Mouse (Mus musculus) limb, embryonic 11.5 days (tissue): Measurements from ENCODE around the gene Acap1. TPM values are rescaled to one million over a fixed set of nuclear protein-coding genes. Genes with fewer than 3 reads are reported as not detected.

Experiments
- ATAC-seq: fragments of 200-750 bp; cut with Nextera tagmentation; 2 replicates; pipeline ENCODE4 v1.8.0; 2017; ENCODE audit warnings: low read depth; ENCODE audit not compliant: insufficient number of reproducible peaks, low FRiP score, low TSS enrichment
- DNase-seq: peaks from one replicate; pipeline ENCODE4 v3.0.0-alpha.2; 2015; ENCODE audit warnings: low spot score
- H3K27ac ChIP-seq: fragments of 300-500 bp; sonication (generic); replicated peaks from 2 replicates; pipeline ENCODE4 v1.5.1; 2014; ENCODE audit warnings: low read depth, mild to moderate bottlenecking, low read length
- H3K27me3 ChIP-seq: fragments of 300-500 bp; sonication (generic); 2 replicates; pipeline ENCODE4 v1.6.1; 2014; ENCODE audit warnings: mild to moderate bottlenecking, low read length, mixed read lengths; ENCODE audit not compliant: control insufficient read depth, insufficient read depth
- H3K36me3 ChIP-seq: fragments of 300-500 bp; sonication (generic); 2 replicates; pipeline ENCODE4 v1.6.1; 2014; ENCODE audit warnings: mild to moderate bottlenecking, low read length, moderate library complexity, mixed read lengths; ENCODE audit not compliant: control insufficient read depth, insufficient read depth
- H3K4me1 ChIP-seq: fragments of 300-500 bp; sonication (generic); 2 replicates; pipeline ENCODE4 v1.6.1; 2014; ENCODE audit warnings: low read length, mixed read lengths; ENCODE audit not compliant: control insufficient read depth, insufficient read depth
- H3K4me2 ChIP-seq: fragments of 300-500 bp; sonication (generic); 2 replicates; pipeline ENCODE4 v1.6.1; 2014; ENCODE audit warnings: low read depth, mild to moderate bottlenecking, moderate library complexity; ENCODE audit not compliant: severe bottlenecking
- H3K4me3 ChIP-seq: fragments of 300-500 bp; sonication (generic); 2 replicates; pipeline ENCODE4 v1.5.1; 2014; ENCODE audit warnings: low read depth, low read length
- H3K9ac ChIP-seq: fragments of 300-500 bp; sonication (generic); 2 replicates; pipeline ENCODE4 v1.6.1; 2014; ENCODE audit warnings: mild to moderate bottlenecking, low read length
- H3K9me3 ChIP-seq: fragments of 300-500 bp; sonication (generic); 2 replicates; pipeline ENCODE4 v1.6.1; 2016; ENCODE audit warnings: low read length; ENCODE audit not compliant: control insufficient read depth
- WGBS: fragments of 180-500 bp; shearing (Covaris S2); extraction: QIAGEN DNeasy Blood & Tissue Kit; methylation state at CpG from one replicate; pipeline ENCODE4 v1.1.7; 2014; 5-methylcytosine and 5-hydroxymethylcytosine counted together
- polyA plus RNA-seq: library from polyadenylated mRNA; unstranded; fragments of >200 nt; fragmentation: Nextera tagmentation; extraction: Ambion mirVana; gene quantifications from 2 replicates; pipeline ENCODE4 v1.2.1, GENCODE M21; 2014

The Acap1 gene
- 0.72 and 0.78 TPM in 2 replicates for polyA plus RNA-seq

- Histone ChIP-seq H3K9ac (no peak within 1 kb of the TSS), H3K9me3 (no peaks in the 10 kb centered on the region), H3K36me3 (no peaks in the 10 kb centered on the region), H3K4me3 (no peak within 1 kb of the TSS), H3K4me2 (no peak within 1 kb of the TSS), H3K4me1 (peaks cover 10% of the 10 kb centered on the region), H3K27ac (no peak within 1 kb of the TSS), H3K27me3 (no peaks in the 10 kb centered on the region)
- DNase-seq (no peak), ATAC-seq (no peak)
- WGBS = 78% methylated on average over 4 of the region's 4 CpGs
Measured at GRCm38 (mm10) chr11:69895291-69895690, at the start of gene Acap1. Gene Acap1, minus strand, starts transcription at chr11:69895539.

GRCm38 (mm10) chr11:69940962-69941361 is 45.6 kb upstream of the Acap1 start:
- no peak overlapping the region for H3K27ac ChIP-seq
- H3K9ac ChIP-seq = no peak overlapping the region
- no peak overlapping the region for H3K4me3 ChIP-seq
- no peak overlapping the region for H3K4me2 ChIP-seq
- H3K36me3 ChIP-seq = peaks cover 7% of the 10 kb centered on the region; the same call in 1 of the 2 replicates
- H3K9me3 ChIP-seq = no peaks in the 10 kb centered on the region
- H3K27me3 ChIP-seq = peaks cover 8% of the 10 kb centered on the region
- 74% methylated on average over 4 of the region's 4 CpGs for WGBS
- ATAC-seq (no peak), DNase-seq (no peak)
- peaks cover 22% of the 10 kb centered on the region for H3K4me1 ChIP-seq

GRCm38 (mm10) chr11:69939731-69940130 is 44.4 kb upstream of the Acap1 start:
- Histone ChIP-seq H3K9me3 (no peaks in the 10 kb centered on the region), H3K9ac (no peak overlapping the region), H3K27ac (no peak overlapping the region), H3K4me3 (no peak overlapping the region), H3K36me3 (peaks cover 5% of the 10 kb centered on the region; the same call in 1 of the 2 replicates), H3K27me3 (peaks cover 8% of the 10 kb centered on the region), H3K4me1 (peaks cover 30% of the 10 kb centered on the region), H3K4me2 (no peak overlapping the region)
- ATAC-seq = no peak
- 89% methylated on average over 17 of the region's 17 CpGs for WGBS
- no peak for DNase-seq

GRCm38 (mm10) chr11:69939181-69939580 is 43.8 kb upstream of the Acap1 start:
- Histone ChIP-seq H3K27ac (no peak overlapping the region), H3K27me3 (peaks cover 8% of the 10 kb centered on the region), H3K9ac (no peak overlapping the region), H3K4me3 (no peak overlapping the region), H3K4me2 (no peak overlapping the region), H3K9me3 (no peaks in the 10 kb centered on the region), H3K36me3 (peaks cover 2% of the 10 kb centered on the region; the same call in 1 of the 2 replicates), H3K4me1 (peaks cover 30% of the 10 kb centered on the region)
- DNase-seq (no peak), ATAC-seq (no peak)
- 69% methylated on average over 5 of the region's 5 CpGs for WGBS

- H3K4me3 ChIP-seq = no peak overlapping the region; the same call in 1 of the 2 replicates
- H3K9me3 ChIP-seq = no peaks in the 10 kb centered on the region
- no peak for DNase-seq
- ATAC-seq = no peak
- WGBS = 20% methylated on average over 9 of the region's 9 CpGs
- peaks cover 30% of the 10 kb centered on the region for H3K4me1 ChIP-seq
- peak overlapping the region; percentile 30; the same call in 1 of the 2 replicates for H3K9ac ChIP-seq
- H3K4me2 ChIP-seq = no peak overlapping the region
- H3K36me3 ChIP-seq = no peaks in the 10 kb centered on the region
- peaks cover 8% of the 10 kb centered on the region for H3K27me3 ChIP-seq
- no peak overlapping the region; the same call in 1 of the 2 replicates for H3K27ac ChIP-seq
Measured at GRCm38 (mm10) chr11:69938401-69938979, 43.2 kb upstream of the Acap1 start.

- Histone ChIP-seq H3K27ac (no peak overlapping the region), H3K27me3 (peaks cover 8% of the 10 kb centered on the region), H3K4me3 (no peak overlapping the region)
Measured at GRCm38 (mm10) chr11:69937834-69938233, 42.5 kb upstream of the Acap1 start.

GRCm38 (mm10) chr11:69937385-69937784 is 42.0 kb upstream of the Acap1 start:
- 0 out of 2 replicates have a peak overlapping the region, but pooled peaks have one; percentile 7 for H3K4me2 ChIP-seq
- no peaks in the 10 kb centered on the region for H3K9me3 ChIP-seq
- no peaks in the 10 kb centered on the region for H3K36me3 ChIP-seq
- peaks cover 30% of the 10 kb centered on the region for H3K4me1 ChIP-seq
- H3K9ac ChIP-seq = no peak overlapping the region
- no peak for DNase-seq
- no peak overlapping the region for H3K27ac ChIP-seq
- WGBS = 29% methylated on average over 4 of the region's 4 CpGs
- H3K27me3 ChIP-seq = peaks cover 8% of the 10 kb centered on the region
- no peak for ATAC-seq
- no peak overlapping the region for H3K4me3 ChIP-seq

More at GRCm38 (mm10) chr11:69937834-69938233, 42.5 kb upstream of the Acap1 start:
- 73% methylated on average over 5 of the region's 5 CpGs for WGBS
- Histone ChIP-seq H3K4me2 (no peak overlapping the region), H3K36me3 (no peaks in the 10 kb centered on the region), H3K9me3 (no peaks in the 10 kb centered on the region), H3K9ac (no peak overlapping the region), H3K4me1 (peaks cover 30% of the 10 kb centered on the region)
- ATAC-seq (no peak), DNase-seq (no peak)

GRCm38 (mm10) chr11:69936714-69937347 is 41.5 kb upstream of the Acap1 start:
- DNase-seq (no peak), ATAC-seq (no peak)
- H3K36me3 ChIP-seq = no peaks in the 10 kb centered on the region
- WGBS = 52% methylated on average over 9 of the region's 9 CpGs
- H3K4me3 ChIP-seq = peak overlapping the region; percentile 47
- peaks cover 8% of the 10 kb centered on the region for H3K27me3 ChIP-seq
- H3K4me1 ChIP-seq = peaks cover 30% of the 10 kb centered on the region
- no peak overlapping the region; the same call in 1 of the 2 replicates for H3K9ac ChIP-seq
- H3K9me3 ChIP-seq = no peaks in the 10 kb centered on the region
- no peak overlapping the region for H3K27ac ChIP-seq
- H3K4me2 ChIP-seq = peak overlapping the region; percentile 99
